Mouse (Mus musculus) bone marrow macrophage, adult 2 months (primary cell): ENCODE results near the gene Htr2c.

ENCODE experiments used
- CTCF ChIP-seq: IDR thresholded peaks from 2 replicates; pipeline ENCODE4 v1.5.1; 2012; ENCODE audit warnings: low read depth, mild to moderate bottlenecking, low read length, moderate library complexity
- POLR2A ChIP-seq: IDR thresholded peaks from 2 replicates; pipeline ENCODE4 v1.6.1; 2012; ENCODE audit warnings: mild to moderate bottlenecking, low read depth, low read length, borderline replicate concordance

DNA sequence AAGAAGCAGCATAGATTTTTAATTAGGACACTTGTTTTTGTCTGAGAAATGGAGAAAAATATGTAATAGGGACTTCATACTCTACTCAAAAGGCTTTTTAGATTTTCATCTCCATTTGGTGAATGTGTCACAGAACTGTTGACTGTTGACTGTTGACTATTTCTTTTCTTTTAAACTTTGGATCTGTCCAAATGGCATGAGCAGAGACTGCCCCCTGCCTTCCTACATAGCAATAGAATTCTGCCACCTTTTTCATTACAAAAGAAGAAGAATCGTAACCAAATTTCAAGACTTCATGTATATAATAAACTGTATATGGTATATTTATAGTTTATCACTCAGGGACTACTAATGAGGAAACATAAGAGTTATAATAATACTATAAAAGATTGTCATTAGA is 3.7 kb upstream of the Htr2c start:
- TF ChIP-seq CTCF (no peak), POLR2A (no peak)
